ENCODE assay signal across 13 mouse cellular contexts in the genomic region with DNA sequence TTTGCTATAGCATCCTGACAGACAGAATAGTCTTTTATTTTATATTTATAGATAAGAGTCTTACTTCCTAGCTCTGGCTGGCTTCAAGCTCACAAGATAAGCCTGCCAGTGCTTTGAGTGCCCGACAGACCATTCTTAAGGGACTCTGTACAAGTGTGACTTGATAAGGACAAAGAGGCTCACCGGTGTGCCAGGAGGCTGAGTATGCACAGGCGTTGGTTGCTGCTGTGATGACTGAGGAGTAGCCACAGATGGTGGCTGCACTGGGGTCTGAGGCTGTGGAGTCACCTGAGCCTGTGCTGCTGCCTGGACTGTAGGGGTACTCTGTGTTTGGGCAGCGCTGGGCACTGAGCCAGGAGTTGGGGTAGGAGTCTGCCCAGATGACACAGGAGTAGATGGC. TPM values are rescaled to one million over a fixed set of nuclear protein-coding genes. Genes with fewer than 3 reads are reported as not detected.
A peak's percentile ranks its signal among the peaks of the same experiment; 100 is the strongest.
DNase-seq lines count a peak whose midpoint lies in the region; ATAC-seq lines count a peak whose summit lies in the region.
"Had no signal": no experiment of that assay in that cellular context is flagged by ENCODE, and none has a peak within 500 bp of the region (broad histone marks: within the 10 kb centered on the region; RNA-seq: fewer than 3 reads in every experiment).

No protein-coding gene starts in this region.

- DNase-seq in adrenal gland, postnatal 10 days = peak; percentile 5
- no peak for DNase-seq in adrenal gland, postnatal 25 days
- no peak for DNase-seq in heart, adult 8-10 months (ENCODE audit: low spot score)
- DNase-seq in MEL-GATA-1-ER (ENCODE audit: extremely low read depth, low read depth) (peak; percentile 31), liver (peak; percentile 23)
- DNase-seq in retina, embryonic 14.5 days (ENCODE audit: low spot score) = no peak
- DNase-seq: adrenal gland, adult 8-10 months; cerebellum, adult 9-11 months; lung, postnatal 36 days had no signal

- no peaks in the 10 kb centered on the region for H3K27me3 ChIP-seq in heart, embryonic 15.5 days
- H3K27me3 ChIP-seq in midbrain, embryonic 13.5 days = no peaks in the 10 kb centered on the region

- no peak overlapping the region for H3K4me3 ChIP-seq in heart, embryonic 15.5 days
- no peak overlapping the region for H3K4me3 ChIP-seq in midbrain, embryonic 13.5 days (replicated peaks)

- ATAC-seq in heart, embryonic 15.5 days (replicated peaks; ENCODE audit: insufficient number of reproducible peaks, insufficient read depth, low FRiP score, low read depth) = peak; percentile 86
- ATAC-seq in midbrain, embryonic 13.5 days = no peak

- WGBS in heart, embryonic 15.5 days = 41% methylated on average over 4 of the region's 4 CpGs
- WGBS in midbrain, embryonic 13.5 days = 95% methylated on average over 4 of the region's 4 CpGs

- no peaks in the 10 kb centered on the region for H3K9me3 ChIP-seq in heart, embryonic 15.5 days (replicated peaks)
- no peaks in the 10 kb centered on the region for H3K9me3 ChIP-seq in midbrain, embryonic 13.5 days
- H3K9me3 ChIP-seq: G1E had no signal

- peaks cover 69% of the 10 kb centered on the region for H3K36me3 ChIP-seq in heart, embryonic 15.5 days
- H3K36me3 ChIP-seq in midbrain, embryonic 13.5 days = peaks cover 85% of the 10 kb centered on the region

- H3K4me1 ChIP-seq in heart, embryonic 15.5 days (replicated peaks) = peaks cover 5% of the 10 kb centered on the region
- no peaks in the 10 kb centered on the region for H3K4me1 ChIP-seq in midbrain, embryonic 13.5 days (replicated peaks)

- H3K4me2 ChIP-seq in heart, embryonic 15.5 days = no peak overlapping the region
- H3K4me2 ChIP-seq in midbrain, embryonic 13.5 days (replicated peaks) = no peak overlapping the region

- peak overlapping the region; percentile 57 for H3K27ac ChIP-seq in heart, embryonic 15.5 days
- H3K27ac ChIP-seq in midbrain, embryonic 13.5 days = no peak overlapping the region; the same call in 1 of the 2 replicates
- H3K27ac ChIP-seq: kidney, postnatal 0 days had no signal

- no peak overlapping the region for H3K9ac ChIP-seq in heart, embryonic 15.5 days
- H3K9ac ChIP-seq in midbrain, embryonic 13.5 days (replicated peaks) = no peak overlapping the region

RNA-seq across cellular contexts. Expression of gene Trap1, which starts 39.4 kb away (rescaled TPM):
- 100 to 1,000 TPM; 189 to 198 TPM for total RNA-seq in adrenal gland, postnatal 10 days (2021)
- 209 TPM in 2 replicates for total RNA-seq in adrenal gland, postnatal 25 days (2021)
- 102 and 110 TPM in 2 replicates for polyA plus RNA-seq in heart, embryonic 15.5 days (2015; fragmentation: Nextera tagmentation; extraction: Ambion mirVana)
- 100 to 1,000 TPM; 131 to 156 (median 146) TPM for total RNA-seq in heart, adult 8-10 months (2022)
- 48.4 and 51.2 TPM in 2 replicates for polyA plus RNA-seq in midbrain, embryonic 13.5 days (2015; fragmentation: Nextera tagmentation; extraction: Ambion mirVana)

Comparison
In these comparisons a context has a peak if more than half of its experiments do, and no peak if none do; other contexts are left out.
1. DNase-seq: peak in adrenal gland, postnatal 10 days (single experiment), MEL-GATA-1-ER (single experiment) and liver (single experiment); none in adrenal gland, postnatal 25 days (single experiment), heart, adult 8-10 months (single experiment) and retina, embryonic 14.5 days (single experiment).